Mouse (Mus musculus): ENCODE measurements at regions not wholly inside any gene's neighbourhood (a gene's known extent, or its start where the extent isn't known, plus 50 kb on each side); places are given as distances from the start of the nearest gene placed in this dataset.

GRCm38 (mm10) chr10:56453578-56454069, 76.5 kb downstream of the Gja1 start:
- Histone ChIP-seq H3K27me3 (ENCODE audit: control insufficient read depth, insufficient read depth, low read length) (no peaks in the 10 kb centered on the region), H3K4me3 (ENCODE audit: low read depth, low read length) (no peak overlapping the region), H3K27ac (ENCODE audit: insufficient read depth, low read depth, low read length) (no peak overlapping the region), H3K4me1 (ENCODE audit: control insufficient read depth, insufficient read depth, insufficient read length, low read length) (no peaks in the 10 kb centered on the region), H3K36me3 (ENCODE audit: control insufficient read depth, insufficient read depth, low read length) (no peaks in the 10 kb centered on the region)
- WGBS: 87% methylated on average over 4 of the region's 4 CpGs
- TF ChIP-seq POLR2A (IDR thresholded peaks at IDR 0.05; ENCODE audit: low read depth, low read length): no peak
- TF ChIP-seq CTCF (IDR thresholded peaks at IDR 0.05; ENCODE audit: extremely low read depth, insufficient read length, insufficient replicate concordance, low read depth, low read length): no peak

- TF ChIP-seq POLR2A (IDR thresholded peaks at IDR 0.05; ENCODE audit: low read depth, low read length): no peak
- TF ChIP-seq CTCF (IDR thresholded peaks at IDR 0.05; ENCODE audit: extremely low read depth, insufficient read length, insufficient replicate concordance, low read depth, low read length): no peak
- H3K27me3 ChIP-seq (ENCODE audit: control insufficient read depth, insufficient read depth, low read length): no peaks in the 10 kb centered on the region
- H3K36me3 ChIP-seq (ENCODE audit: control insufficient read depth, insufficient read depth, low read length): no peaks in the 10 kb centered on the region
- 66% methylated on average over 2 of the region's 2 CpGs for whole genome bisulfite sequencing
- H3K4me3 ChIP-seq (ENCODE audit: low read depth, low read length): no peak overlapping the region
- H3K4me1 ChIP-seq (ENCODE audit: control insufficient read depth, insufficient read depth, insufficient read length, low read length): no peaks in the 10 kb centered on the region
- H3K27ac ChIP-seq (ENCODE audit: insufficient read depth, low read depth, low read length): no peak overlapping the region
Measured at GRCm38 (mm10) chr10:56455867-56456468, 78.8 kb downstream of the Gja1 start.

- no peaks in the 10 kb centered on the region for H3K36me3 ChIP-seq (ENCODE audit: control insufficient read depth, insufficient read depth, low read length)
- TF ChIP-seq CTCF (IDR thresholded peaks at IDR 0.05; ENCODE audit: extremely low read depth, insufficient read length, insufficient replicate concordance, low read depth, low read length) (no peak), POLR2A (IDR thresholded peaks at IDR 0.05; ENCODE audit: low read depth, low read length) (no peak)
- no peak overlapping the region for H3K4me3 ChIP-seq (ENCODE audit: low read depth, low read length)
- H3K27ac ChIP-seq (ENCODE audit: insufficient read depth, low read depth, low read length): 0 out of 2 replicates have a peak overlapping the region, but pooled peaks have one; percentile 7
- H3K27me3 ChIP-seq (ENCODE audit: control insufficient read depth, insufficient read depth, low read length): no peaks in the 10 kb centered on the region
- no peaks in the 10 kb centered on the region for H3K4me1 ChIP-seq (ENCODE audit: control insufficient read depth, insufficient read depth, insufficient read length, low read length)
- 22% methylated on average over 6 of the region's 6 CpGs for WGBS
Measured at GRCm38 (mm10) chr10:56468537-56468936, 91.4 kb downstream of the Gja1 start.

GRCm38 (mm10) chr10:56468993-56469712, 92.0 kb downstream of the Gja1 start:
- peak overlapping the region; percentile 7; the same call in 1 of the 2 replicates for H3K27ac ChIP-seq (ENCODE audit: insufficient read depth, low read depth, low read length)
- WGBS: 38% methylated on average over 15 of the region's 15 CpGs
- peak overlapping the region; percentile 2; the same call in 1 of the 2 replicates for H3K4me3 ChIP-seq (ENCODE audit: low read depth, low read length)
- no peaks in the 10 kb centered on the region for H3K4me1 ChIP-seq (ENCODE audit: control insufficient read depth, insufficient read depth, insufficient read length, low read length)
- TF ChIP-seq POLR2A (IDR thresholded peaks at IDR 0.05; ENCODE audit: low read depth, low read length) (no peak), CTCF (IDR thresholded peaks at IDR 0.05; ENCODE audit: extremely low read depth, insufficient read length, insufficient replicate concordance, low read depth, low read length) (no peak)
- H3K27me3 ChIP-seq (ENCODE audit: control insufficient read depth, insufficient read depth, low read length): no peaks in the 10 kb centered on the region
- no peaks in the 10 kb centered on the region for H3K36me3 ChIP-seq (ENCODE audit: control insufficient read depth, insufficient read depth, low read length)

- no peak overlapping the region for H3K4me3 ChIP-seq (ENCODE audit: low read depth, low read length)
- no peaks in the 10 kb centered on the region for H3K36me3 ChIP-seq (ENCODE audit: control insufficient read depth, insufficient read depth, low read length)
- 65% methylated on average over 3 of the region's 3 CpGs for WGBS
- H3K27me3 ChIP-seq (ENCODE audit: control insufficient read depth, insufficient read depth, low read length): no peaks in the 10 kb centered on the region
- no peak overlapping the region for H3K27ac ChIP-seq (ENCODE audit: insufficient read depth, low read depth, low read length)
- TF ChIP-seq CTCF (IDR thresholded peaks at IDR 0.05; ENCODE audit: extremely low read depth, insufficient read length, insufficient replicate concordance, low read depth, low read length): no peak
- TF ChIP-seq POLR2A (IDR thresholded peaks at IDR 0.05; ENCODE audit: low read depth, low read length): no peak
- H3K4me1 ChIP-seq (ENCODE audit: control insufficient read depth, insufficient read depth, insufficient read length, low read length): no peaks in the 10 kb centered on the region
Measured at GRCm38 (mm10) chr10:56469895-56470294, 92.8 kb downstream of the Gja1 start.

- no peak for TF ChIP-seq POLR2A (IDR thresholded peaks at IDR 0.05; ENCODE audit: low read depth, low read length)
- Histone ChIP-seq H3K27me3 (ENCODE audit: control insufficient read depth, insufficient read depth, low read length) (no peaks in the 10 kb centered on the region), H3K36me3 (ENCODE audit: control insufficient read depth, insufficient read depth, low read length) (no peaks in the 10 kb centered on the region), H3K4me1 (ENCODE audit: control insufficient read depth, insufficient read depth, insufficient read length, low read length) (no peaks in the 10 kb centered on the region), H3K4me3 (ENCODE audit: low read depth, low read length) (no peak overlapping the region), H3K27ac (ENCODE audit: insufficient read depth, low read depth, low read length) (0 out of 2 replicates have a peak overlapping the region, but pooled peaks have one; percentile 16)
- WGBS: 87% methylated on average over 6 of the region's 6 CpGs
Measured at GRCm38 (mm10) chr10:56474951-56475350, 97.8 kb downstream of the Gja1 start.

- Histone ChIP-seq H3K4me3 (ENCODE audit: low read depth, low read length) (no peak overlapping the region), H3K27me3 (ENCODE audit: control insufficient read depth, insufficient read depth, low read length) (no peaks in the 10 kb centered on the region), H3K4me1 (ENCODE audit: control insufficient read depth, insufficient read depth, insufficient read length, low read length) (no peaks in the 10 kb centered on the region), H3K27ac (ENCODE audit: insufficient read depth, low read depth, low read length) (no peak overlapping the region), H3K36me3 (ENCODE audit: control insufficient read depth, insufficient read depth, low read length) (no peaks in the 10 kb centered on the region)
- 66% methylated on average over 9 of the region's 9 CpGs for WGBS
- TF ChIP-seq CTCF (IDR thresholded peaks at IDR 0.05; ENCODE audit: extremely low read depth, insufficient read length, insufficient replicate concordance, low read depth, low read length) (no peak), POLR2A (IDR thresholded peaks at IDR 0.05; ENCODE audit: low read depth, low read length) (no peak)
Measured at GRCm38 (mm10) chr10:56482156-56482716, 105.1 kb downstream of the Gja1 start.

Data from small intestine, adult 2 months (tissue).